Mouse (Mus musculus) liver, embryonic 13.5 days (tissue): ENCODE data around the gene Kcna2. TPM values are rescaled to one million over a fixed set of nuclear protein-coding genes. Genes with fewer than 3 reads are reported as not detected.

Source experiments
- ATAC-seq: fragments of 200-750 bp; cut with Nextera tagmentation; 2 replicates; pipeline ENCODE4 v1.8.0; 2017; ENCODE audit warnings: low read depth, mild to moderate bottlenecking, moderate number of reproducible peaks, moderate library complexity
- DNase-seq: peaks from one replicate; pipeline ENCODE4 v3.0.0; 2022
- H3K27ac ChIP-seq: fragments of 300-500 bp; sonication (generic); 2 replicates; pipeline ENCODE4 v1.5.1; 2015; ENCODE audit warnings: moderate library complexity, mild to moderate bottlenecking, inconsistent platforms
- H3K27me3 ChIP-seq: fragments of 300-500 bp; sonication (generic); 2 replicates; pipeline ENCODE4 v1.6.1; 2015; ENCODE audit warnings: mild to moderate bottlenecking, inconsistent platforms
- H3K36me3 ChIP-seq: fragments of 300-500 bp; sonication (generic); 2 replicates; pipeline ENCODE4 v1.6.1; 2015; ENCODE audit warnings: mild to moderate bottlenecking, inconsistent platforms
- H3K4me1 ChIP-seq: fragments of 300-500 bp; sonication (generic); replicated peaks from 2 replicates; pipeline ENCODE4 v1.6.1; 2015; ENCODE audit warnings: inconsistent platforms
- H3K4me2 ChIP-seq: fragments of 300-500 bp; sonication (generic); 2 replicates; pipeline ENCODE4 v1.6.1; 2015; ENCODE audit warnings: inconsistent platforms, mild to moderate bottlenecking, moderate library complexity
- H3K4me3 ChIP-seq: fragments of 300-500 bp; sonication (generic); replicated peaks from 2 replicates; pipeline ENCODE4 v1.5.1; 2015; ENCODE audit warnings: mild to moderate bottlenecking, inconsistent platforms
- H3K9ac ChIP-seq: fragments of 300-500 bp; sonication (generic); 2 replicates; pipeline ENCODE4 v1.6.1; 2015; ENCODE audit warnings: mild to moderate bottlenecking, inconsistent platforms
- H3K9me3 ChIP-seq: fragments of 300-500 bp; sonication (generic); replicated peaks from 2 replicates; pipeline ENCODE4 v1.6.1; 2016; ENCODE audit warnings: inconsistent platforms
- WGBS: fragments of 180-500 bp; shearing (Covaris S2); methylation state at CpG from one replicate; pipeline ENCODE4 v1.1.7; 2015; ENCODE audit not compliant: insufficient replicate concordance; 5-methylcytosine and 5-hydroxymethylcytosine counted together
- polyA plus RNA-seq: library from polyadenylated mRNA; unstranded; fragments of >200 nt; fragmentation: Nextera tagmentation; extraction: Ambion mirVana; gene quantifications from 2 replicates; pipeline ENCODE4 v1.2.1, GENCODE M21; 2015

Kcna2 gene
- polyA plus RNA-seq, 1 experiment from 2014 or later: 0.05 TPM

- Histone ChIP-seq H3K9me3 (no peaks in the 10 kb centered on the region), H3K36me3 (no peaks in the 10 kb centered on the region), H3K4me1 (no peaks in the 10 kb centered on the region), H3K27ac (no peak overlapping the region), H3K27me3 (peaks cover 2% of the 10 kb centered on the region; the same call in 1 of the 2 replicates), H3K4me3 (no peak overlapping the region), H3K4me2 (no peak overlapping the region), H3K9ac (no peak overlapping the region)
- DNase-seq: no peak
- ATAC-seq: no peak
- WGBS: 60% methylated on average over 11 of the region's 11 CpGs
Measured at GRCm38 (mm10) chr3:107153772-107154655, 53.1 kb downstream of the Kcna2 start.

- ATAC-seq: no peak
Measured at GRCm38 (mm10) chr3:107158856-107159255, 57.9 kb downstream of the Kcna2 start.

GRCm38 (mm10) chr3:107159418-107159817 lies 58.5 kb downstream of the Kcna2 start:
- Histone ChIP-seq H3K27ac (no peak overlapping the region), H3K27me3 (peaks cover 18% of the 10 kb centered on the region), H3K36me3 (no peaks in the 10 kb centered on the region), H3K4me2 (no peak overlapping the region), H3K9me3 (no peaks in the 10 kb centered on the region), H3K4me3 (no peak overlapping the region), H3K4me1 (no peaks in the 10 kb centered on the region), H3K9ac (no peak overlapping the region)
- DNase-seq (no peak), ATAC-seq (no peak)
- 51% methylated on average over 3 of the region's 3 CpGs for WGBS

More at GRCm38 (mm10) chr3:107158856-107159255, 57.9 kb downstream of the Kcna2 start:
- no peak overlapping the region for H3K4me3 ChIP-seq
- no peak overlapping the region for H3K4me2 ChIP-seq
- WGBS: 63% methylated on average over 7 of the region's 7 CpGs
- DNase-seq: no peak
- H3K9me3 ChIP-seq: no peaks in the 10 kb centered on the region
- no peak overlapping the region for H3K27ac ChIP-seq
- H3K9ac ChIP-seq: no peak overlapping the region
- no peaks in the 10 kb centered on the region for H3K4me1 ChIP-seq
- peaks cover 18% of the 10 kb centered on the region for H3K27me3 ChIP-seq
- no peaks in the 10 kb centered on the region for H3K36me3 ChIP-seq

DNA sequence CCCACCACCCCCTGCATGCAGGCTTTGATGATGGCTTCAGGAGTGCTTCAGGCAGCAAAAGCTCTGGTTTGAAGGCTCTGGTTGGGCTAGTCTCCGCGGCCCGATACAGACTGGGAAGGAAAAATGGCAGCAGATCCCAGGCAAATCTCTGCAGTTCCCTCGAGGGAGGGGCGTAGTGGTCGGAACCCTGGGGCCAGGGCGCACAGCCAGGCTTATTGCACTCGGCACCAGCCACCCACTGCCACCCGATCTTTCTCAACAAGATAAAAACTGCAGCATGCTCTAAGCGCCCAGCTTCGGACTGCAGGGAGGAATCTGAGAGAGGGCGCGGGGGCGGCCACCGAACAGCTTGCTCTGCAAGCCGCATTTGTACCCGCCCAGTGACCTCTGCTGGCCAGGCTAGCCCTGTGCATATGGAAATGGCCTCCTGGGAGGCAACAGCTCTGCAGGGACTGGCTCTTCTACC lies 58.9 kb downstream of the Kcna2 start:
- Histone ChIP-seq H3K4me2 (0 out of 2 replicates have a peak overlapping the region, but pooled peaks have one; percentile 3), H3K4me1 (no peaks in the 10 kb centered on the region), H3K27me3 (peaks cover 18% of the 10 kb centered on the region), H3K9me3 (no peaks in the 10 kb centered on the region), H3K4me3 (no peak overlapping the region), H3K9ac (no peak overlapping the region), H3K36me3 (no peaks in the 10 kb centered on the region), H3K27ac (no peak overlapping the region)
- WGBS: 5% methylated on average over 17 of the region's 17 CpGs
- ATAC-seq: no peak
- no peak for DNase-seq

DNA sequence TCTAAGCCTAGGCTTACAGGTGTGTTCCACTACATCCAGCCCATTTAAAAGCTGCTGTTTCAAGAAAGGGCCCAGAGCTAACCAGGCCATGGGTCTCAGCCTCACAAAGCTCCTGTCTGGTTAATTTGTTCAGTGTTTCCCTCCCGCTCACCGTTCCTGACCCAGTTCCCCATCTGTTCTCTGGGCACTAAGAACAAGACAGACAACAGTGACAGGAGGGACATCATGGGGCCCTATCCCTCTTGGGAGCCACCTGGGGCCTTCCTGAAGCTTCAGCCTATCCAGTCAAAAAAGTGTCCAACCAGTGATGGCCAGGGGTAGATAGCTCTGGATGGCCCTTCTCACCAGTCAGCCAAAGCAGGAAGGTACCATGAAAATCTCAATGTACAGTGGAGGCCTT lies 61.8 kb downstream of the Kcna2 start:
- H3K27ac ChIP-seq: no peak overlapping the region
- peaks cover 18% of the 10 kb centered on the region for H3K27me3 ChIP-seq
- no peaks in the 10 kb centered on the region for H3K4me1 ChIP-seq
- no peak for DNase-seq
- no peak for ATAC-seq
- no peak overlapping the region for H3K4me2 ChIP-seq
- no peak overlapping the region for H3K4me3 ChIP-seq
- no peaks in the 10 kb centered on the region for H3K9me3 ChIP-seq
- no peaks in the 10 kb centered on the region for H3K36me3 ChIP-seq
- H3K9ac ChIP-seq: no peak overlapping the region
- WGBS: 84% methylated on average over 2 of the region's 2 CpGs

Other genes with a start within 250 kb of the Kcna2 start
- gene Kcna3, start 65.0 kb upstream of the Kcna2 start, polyA plus RNA-seq: 1.4 and 1.7 TPM in 2 replicates
- not detected in 2 replicates for gene Kcna10, start 81.9 kb downstream of the Kcna2 start, polyA plus RNA-seq
- 3.1 and 6.4 TPM in 2 replicates for gene Cym, start 120.6 kb downstream of the Kcna2 start, polyA plus RNA-seq
- not detected in 2 replicates for gene A630076J17Rik, start 129.5 kb downstream of the Kcna2 start, polyA plus RNA-seq
- not detected in 2 replicates for gene Prok1, start 138.6 kb downstream of the Kcna2 start, polyA plus RNA-seq
- gene Lamtor5, start 177.7 kb downstream of the Kcna2 start, polyA plus RNA-seq: 118 and 131 TPM in 2 replicates
- gene Slc16a4, start 190.1 kb downstream of the Kcna2 start, polyA plus RNA-seq: 0.59 and 0.67 TPM in 2 replicates
- 9.6 and 11.9 TPM in 2 replicates for gene Rbm15, start 232.5 kb downstream of the Kcna2 start, polyA plus RNA-seq